Mouse (Mus musculus) heart, postnatal 36 days (tissue): ENCODE measurements at regions not wholly inside any gene's neighbourhood (a gene's known extent, or its start where the extent isn't known, plus 50 kb on each side); places are given as distances from the start of the nearest gene placed in this dataset.

Experiments
- DNase-seq, 2 experiments: peaks; one replicate each; pipeline ENCODE4 v3.0.0; 2021 to 2022
- intact Hi-C: fragments of 180-260 bp; cut with DNase I; formaldehyde crosslinking; loops from one replicate; pipeline ENCODE4 v1.15.1; 2025

GRCm38 (mm10) chr10:100685748-100686147, 95.5 kb downstream of the 1700017N19Rik start:
- no peak for DNase-seq
- intact Hi-C loops = no loop called here

- intact Hi-C loops = no loop called here
- no peak for DNase-seq
These were observed 105.7 kb downstream of the 1700017N19Rik start for GRCm38 (mm10) chr10:100695944-100696343.

- no peak for DNase-seq
- intact Hi-C loops = no loop called here
These were observed 108.9 kb downstream of the 1700017N19Rik start for GRCm38 (mm10) chr10:100699206-100699605.

GRCm38 (mm10) chr10:100700281-100701205, 110.3 kb downstream of the 1700017N19Rik start:
- no peak for DNase-seq
- intact Hi-C loops = no loop called here

GRCm38 (mm10) chr10:100701938-100702337, 111.7 kb downstream of the 1700017N19Rik start:
- DNase-seq = no peak
- intact Hi-C loops = no loop called here

GRCm38 (mm10) chr10:100716084-100716667, 125.9 kb downstream of the 1700017N19Rik start:
- intact Hi-C loops = no loop called here
- no peak for DNase-seq

- no peak for DNase-seq
- intact Hi-C loops = no loop called here
These were observed 128.3 kb downstream of the 1700017N19Rik start for GRCm38 (mm10) chr10:100718574-100718973.

- intact Hi-C loops = no loop called here
- DNase-seq = no peak
These were observed 151.0 kb downstream of the 1700017N19Rik start for GRCm38 (mm10) chr10:100741269-100741668.

GRCm38 (mm10) chr10:100742065-100742464, 151.8 kb downstream of the 1700017N19Rik start:
- peak; percentile 12 to 43 for DNase-seq
- intact Hi-C loops = no loop called here

- intact Hi-C loops = no loop called here
- DNase-seq = no peak
These were observed 155.9 kb downstream of the 1700017N19Rik start for GRCm38 (mm10) chr10:100746151-100746550.

GRCm38 (mm10) chr10:100754957-100755356, 164.7 kb downstream of the 1700017N19Rik start:
- no peak for DNase-seq
- intact Hi-C loops = no loop called here

GRCm38 (mm10) chr10:100774252-100774651, 184.0 kb downstream of the 1700017N19Rik start:
- intact Hi-C loops = no loop called here
- DNase-seq = no peak

- no peak for DNase-seq
- intact Hi-C loops = no loop called here
These were observed 201.9 kb downstream of the 1700017N19Rik start for GRCm38 (mm10) chr10:100792166-100792565.

- DNase-seq = no peak
- intact Hi-C loops = no loop called here
These were observed 202.3 kb downstream of the 1700017N19Rik start for GRCm38 (mm10) chr10:100792569-100792968.

- intact Hi-C loops = no loop called here
- no peak for DNase-seq
These were observed 205.1 kb downstream of the 1700017N19Rik start for GRCm38 (mm10) chr10:100795215-100795972.

GRCm38 (mm10) chr10:100811639-100812038, 221.4 kb downstream of the 1700017N19Rik start:
- intact Hi-C loops = no loop called here
- no peak for DNase-seq

- intact Hi-C loops = no loop called here
- DNase-seq = no peak
These were observed 244.5 kb downstream of the 1700017N19Rik start for GRCm38 (mm10) chr10:100834794-100835193.

GRCm38 (mm10) chr10:100853213-100853612, 262.9 kb downstream of the 1700017N19Rik start:
- no peak for DNase-seq
- intact Hi-C loops = no loop called here

- intact Hi-C loops = no loop called here
- no peak for DNase-seq
These were observed 266.2 kb downstream of the 1700017N19Rik start for GRCm38 (mm10) chr10:100856509-100856908.

GRCm38 (mm10) chr10:100865501-100866181, 275.4 kb downstream of the 1700017N19Rik start:
- no peak for DNase-seq
- intact Hi-C loops = no loop called here
